Mouse (Mus musculus) adrenal gland, postnatal 14 days (tissue): ENCODE measurements at regions not wholly inside any gene's neighbourhood (a gene's known extent, or its start where the extent isn't known, plus 50 kb on each side); places are given as distances from the start of the nearest gene placed in this dataset.
A peak's percentile ranks its signal among the peaks of the same experiment; 100 is the strongest.

Source experiments
- DNase-seq: peaks from one replicate; pipeline ENCODE4 v3.0.0; 2021; ENCODE audit warnings: mixed read lengths

- no peak for DNase-seq
Measured at GRCm38 (mm10) chr6:98609133-98609532, 266.6 kb upstream of the Gm765 start.

- no peak for DNase-seq
Measured at GRCm38 (mm10) chr6:98606680-98607079, 264.1 kb upstream of the Gm765 start.

- DNase-seq = no peak
Measured at GRCm38 (mm10) chr6:98597612-98598011, 255.1 kb upstream of the Gm765 start.

- no peak for DNase-seq
Measured at GRCm38 (mm10) chr6:98590989-98591388, 248.4 kb upstream of the Gm765 start.

- DNase-seq = no peak
Measured at GRCm38 (mm10) chr6:98588979-98589378, 246.4 kb upstream of the Gm765 start.

- DNase-seq = no peak
Measured at GRCm38 (mm10) chr6:98584541-98584940, 242.0 kb upstream of the Gm765 start.

- DNase-seq = no peak
Measured at GRCm38 (mm10) chr6:98582826-98583225, 240.3 kb upstream of the Gm765 start.

DNA sequence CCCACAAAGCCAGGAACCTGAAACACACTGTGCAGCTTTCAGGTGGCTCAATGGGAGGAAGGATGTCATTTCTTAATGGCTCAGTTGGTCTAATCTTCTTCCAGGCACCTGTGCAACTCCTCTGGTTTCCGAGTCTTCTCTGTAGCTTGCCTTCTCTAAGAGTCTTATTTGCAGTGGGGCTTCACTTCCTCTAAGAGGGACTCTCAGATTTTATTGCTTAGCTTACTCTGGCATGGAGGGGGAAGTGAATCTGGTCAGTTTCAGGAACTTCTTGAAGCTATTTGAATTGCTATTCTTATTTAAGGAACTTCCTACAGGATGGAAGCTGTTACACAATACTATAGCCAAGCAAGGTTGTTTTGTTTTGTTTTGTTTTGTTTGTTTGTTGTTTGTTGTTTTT lies 232.7 kb upstream of the Gm765 start:
- no peak for DNase-seq

DNA sequence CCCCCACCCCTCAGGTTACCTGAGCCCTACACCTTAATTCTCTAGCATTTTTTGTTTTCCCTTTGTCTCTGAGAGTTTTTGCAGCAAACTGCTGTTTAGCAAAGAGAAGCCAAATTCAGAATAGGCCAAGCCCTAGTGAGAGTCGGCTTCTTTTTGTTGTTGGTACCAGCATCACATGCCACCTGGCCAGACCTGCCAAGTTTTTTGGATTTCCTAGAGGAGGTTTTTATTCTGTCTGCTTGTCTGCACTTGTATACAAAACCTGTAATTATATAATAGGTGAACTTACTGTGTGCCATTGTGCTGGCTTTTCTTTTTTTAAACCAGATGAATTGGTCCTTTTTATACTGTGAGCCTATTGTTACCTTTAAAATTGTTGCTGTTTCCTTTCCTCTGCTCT lies 213.1 kb upstream of the Gm765 start:
- no peak for DNase-seq

DNA sequence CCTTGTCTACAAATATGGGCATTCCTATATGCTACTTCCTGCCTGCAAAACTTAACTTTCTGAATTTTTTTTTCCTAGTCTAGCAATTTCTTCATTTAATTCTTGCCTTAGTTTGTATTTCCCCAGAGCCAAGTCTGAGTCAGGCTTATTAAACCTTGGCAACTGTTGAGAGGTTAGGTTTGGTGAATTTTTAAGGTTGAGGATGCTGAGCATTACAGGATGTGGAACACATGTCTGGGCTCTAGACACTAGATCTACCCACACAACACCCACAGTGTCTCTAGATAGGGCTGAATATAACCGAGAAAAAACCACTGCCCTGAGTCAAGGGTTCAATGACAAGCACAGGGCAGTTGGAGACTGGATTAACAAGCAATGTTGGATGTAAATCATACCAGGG lies 211.4 kb upstream of the Gm765 start:
- no peak for DNase-seq

- no peak for DNase-seq
Measured at GRCm38 (mm10) chr6:98551781-98552180, 209.2 kb upstream of the Gm765 start.

GRCm38 (mm10) chr6:98526882-98527440 lies 184.4 kb upstream of the Gm765 start:
- DNase-seq = no peak

DNA sequence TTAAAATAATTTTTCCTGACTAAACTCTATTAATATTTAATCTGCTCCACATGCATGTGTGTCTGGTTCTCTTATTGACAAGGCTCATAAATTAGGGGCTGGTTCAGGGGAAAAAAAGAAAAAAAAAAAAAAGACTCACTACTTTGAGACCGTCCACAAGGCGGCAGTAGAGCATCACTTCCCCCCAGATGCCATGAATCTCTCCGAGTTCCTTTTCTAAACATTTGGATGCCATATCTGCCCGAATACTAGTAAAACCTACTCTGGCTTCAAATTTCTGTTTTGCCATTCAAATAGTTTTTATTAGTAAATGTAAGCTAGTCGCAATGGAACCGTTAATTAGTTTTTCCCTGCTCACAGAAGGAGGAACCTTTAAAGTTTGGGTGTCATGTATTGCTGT lies 182.7 kb upstream of the Gm765 start:
- peak; percentile 76 for DNase-seq

GRCm38 (mm10) chr6:98524659-98525058 lies 182.1 kb upstream of the Gm765 start:
- DNase-seq = no peak

DNA sequence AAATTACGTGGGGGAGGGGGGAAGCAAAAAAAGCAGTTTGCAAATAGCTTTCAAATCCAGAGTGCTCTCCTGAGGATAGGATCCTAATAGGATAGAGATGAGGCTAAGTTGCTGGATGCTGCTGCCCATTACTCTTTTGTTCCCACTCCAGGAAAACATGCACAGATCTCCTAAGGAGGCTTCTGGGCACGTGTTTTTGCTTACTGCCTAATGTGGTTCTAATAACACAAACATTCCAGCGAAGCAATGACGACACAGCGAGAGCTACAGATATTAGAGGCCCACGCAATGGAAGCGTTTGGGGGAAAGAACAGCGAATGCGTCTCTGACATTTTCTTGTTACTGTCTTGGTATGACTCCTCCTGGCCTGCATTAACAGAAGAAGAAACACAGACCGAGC lies 179.0 kb upstream of the Gm765 start:
- no peak for DNase-seq

- no peak for DNase-seq
Measured at GRCm38 (mm10) chr6:98514826-98515225, 172.3 kb upstream of the Gm765 start.

- no peak for DNase-seq
Measured at GRCm38 (mm10) chr6:98514376-98514775, 171.8 kb upstream of the Gm765 start.

GRCm38 (mm10) chr6:98513217-98513616 lies 170.7 kb upstream of the Gm765 start:
- DNase-seq = no peak

DNA sequence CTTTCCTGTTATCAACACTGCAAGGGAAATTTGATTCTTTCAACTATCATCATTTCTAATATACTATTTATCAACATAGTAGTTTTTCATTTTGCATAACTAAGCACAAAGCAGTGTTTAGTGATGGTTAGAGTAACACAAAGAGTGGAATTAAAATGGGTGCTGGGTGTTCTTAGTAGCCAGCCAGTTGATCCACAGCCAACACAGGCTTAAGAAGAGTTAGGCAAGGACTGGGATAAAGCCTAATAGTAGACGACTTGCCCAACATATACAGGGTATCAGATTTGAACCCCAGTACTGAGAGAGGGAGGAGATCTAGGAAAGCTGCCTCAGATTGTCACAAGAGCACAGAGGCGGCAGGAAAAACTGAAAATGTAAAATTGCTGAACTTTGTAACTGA lies 160.2 kb upstream of the Gm765 start:
- DNase-seq = no peak

GRCm38 (mm10) chr6:98499721-98500120 lies 157.2 kb upstream of the Gm765 start:
- DNase-seq = no peak

- DNase-seq = no peak
Measured at GRCm38 (mm10) chr6:98486626-98487025, 144.1 kb upstream of the Gm765 start.

DNA sequence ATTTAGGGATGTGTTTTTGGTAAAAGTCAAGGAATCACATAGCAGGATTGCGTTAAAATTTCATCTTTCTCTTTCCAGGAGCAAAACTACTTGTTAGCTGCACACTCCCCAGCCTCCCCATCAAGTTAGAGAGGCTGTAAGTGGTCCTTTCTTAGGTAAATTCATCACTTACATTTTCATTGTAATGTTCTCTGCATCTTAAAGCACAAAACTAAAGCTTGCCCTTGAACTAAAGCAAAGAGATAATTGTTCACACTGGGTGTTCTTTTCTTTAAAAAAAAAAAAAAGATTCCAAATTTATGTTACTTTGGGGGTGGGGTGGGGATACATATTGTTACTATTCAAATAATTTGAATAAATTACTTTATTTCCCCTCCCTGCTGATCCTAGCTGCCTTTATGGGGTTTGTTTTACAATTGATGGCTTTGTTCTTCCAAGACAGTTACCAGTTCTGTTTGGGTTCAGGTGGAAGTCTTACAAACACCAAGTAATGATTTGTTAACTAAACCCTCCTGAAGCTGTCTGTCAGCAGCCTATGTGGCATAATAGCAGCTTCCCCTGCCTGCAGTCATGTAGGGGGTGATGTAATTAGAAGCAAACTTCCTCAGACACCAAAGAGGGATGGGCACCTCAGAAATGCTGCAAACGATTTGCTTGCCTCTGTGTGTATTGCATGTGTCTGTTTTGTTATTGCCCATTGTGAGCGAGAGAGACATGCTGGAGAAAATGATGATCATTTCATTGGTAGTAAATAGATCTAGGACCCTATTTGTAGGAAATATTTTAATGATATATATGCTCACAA lies 141.0 kb upstream of the Gm765 start:
- no peak for DNase-seq

DNA sequence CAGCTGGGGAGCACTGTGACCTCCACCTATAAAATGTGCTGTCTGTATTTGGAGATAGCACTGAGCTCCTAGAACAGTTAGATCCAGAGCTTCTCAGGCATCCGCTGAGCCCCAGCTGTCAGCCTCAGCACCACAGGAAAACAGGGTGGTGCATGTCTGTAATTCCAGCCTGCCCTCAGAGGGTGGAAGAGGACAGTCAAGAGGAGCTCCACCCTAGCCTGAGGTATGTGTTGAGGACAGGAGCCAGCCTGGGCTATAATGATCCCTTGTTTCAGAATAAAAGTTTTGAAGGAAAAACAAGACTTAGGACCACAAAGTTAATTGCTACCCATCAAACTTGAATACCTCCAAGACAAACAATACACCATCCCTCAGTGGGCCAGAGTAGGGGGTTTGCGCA lies 139.8 kb upstream of the Gm765 start:
- DNase-seq = peak; percentile 3

DNA sequence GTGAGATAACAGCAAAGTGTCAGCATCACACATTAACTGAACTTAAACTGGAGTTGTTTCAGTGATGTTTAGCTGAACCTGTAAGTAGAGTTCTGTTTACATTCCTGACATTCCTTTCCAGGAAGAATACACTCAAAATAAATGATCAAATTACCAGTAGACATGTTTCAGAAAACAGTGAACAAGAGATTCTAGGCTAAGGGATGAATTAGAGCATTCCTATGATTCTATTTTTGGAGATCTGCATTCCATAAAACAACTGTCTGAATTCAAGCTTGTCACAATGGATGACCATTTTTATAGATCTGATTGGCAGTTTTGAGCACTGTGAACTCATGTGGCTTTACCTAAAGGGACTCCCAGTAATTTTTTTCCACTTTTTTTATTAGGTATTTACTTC lies 125.0 kb upstream of the Gm765 start:
- DNase-seq = no peak
